Mouse (Mus musculus) forebrain, embryonic 14.5 days (tissue): Measurements from ENCODE around the gene Enpp6. TPM values are rescaled to one million over a fixed set of nuclear protein-coding genes. Genes with fewer than 3 reads are reported as not detected.

Experiments used
- ATAC-seq: fragments of 200-750 bp; cut with Nextera tagmentation; 2 replicates; pipeline ENCODE4 v1.8.0; 2017; ENCODE audit warnings: mild to moderate bottlenecking, moderate library complexity
- DNase-seq: peaks from one replicate; pipeline ENCODE4 v3.0.0-alpha.2; 2015; ENCODE audit warnings: low spot score
- H3K27ac ChIP-seq: fragments of 300-500 bp; sonication (generic); 2 replicates; pipeline ENCODE4 v1.5.1; 2014; ENCODE audit warnings: low read depth, mild to moderate bottlenecking, control low read depth, low read length, moderate library complexity
- H3K27me3 ChIP-seq: fragments of 300-500 bp; sonication (generic); replicated peaks from 2 replicates; pipeline ENCODE4 v1.6.1; 2014; ENCODE audit warnings: low read length, control low read depth, mixed read lengths; ENCODE audit not compliant: control insufficient read depth, insufficient read depth
- H3K36me3 ChIP-seq: fragments of 300-500 bp; sonication (generic); 2 replicates; pipeline ENCODE4 v1.6.1; 2014; ENCODE audit warnings: low read length, control low read depth; ENCODE audit not compliant: control insufficient read depth, insufficient read depth
- H3K4me1 ChIP-seq: fragments of 300-500 bp; sonication (generic); 2 replicates; pipeline ENCODE4 v1.6.1; 2014; ENCODE audit warnings: antibody characterized with exemption, low read length, control low read depth; ENCODE audit not compliant: control insufficient read depth, insufficient read depth
- H3K4me2 ChIP-seq: fragments of 300-500 bp; sonication (generic); 2 replicates; pipeline ENCODE4 v1.6.1; 2014; ENCODE audit warnings: mild to moderate bottlenecking, control low read depth, low read length
- H3K4me3 ChIP-seq: fragments of 300-500 bp; sonication (generic); 2 replicates; pipeline ENCODE4 v1.5.1; 2014; ENCODE audit warnings: low read depth, low read length, control low read depth
- H3K9ac ChIP-seq: fragments of 300-500 bp; sonication (generic); 2 replicates; pipeline ENCODE4 v1.6.1; 2014; ENCODE audit warnings: mild to moderate bottlenecking, low read length, control low read depth, moderate library complexity
- H3K9me3 ChIP-seq: fragments of 300-500 bp; sonication (generic); replicated peaks from 2 replicates; pipeline ENCODE4 v1.6.1; 2016; ENCODE audit warnings: low read length, control low read depth, mixed read lengths; ENCODE audit not compliant: control insufficient read depth
- WGBS: fragments of 180-500 bp; shearing (Covaris S2); extraction: QIAGEN DNeasy Blood & Tissue Kit; methylation state at CpG from one replicate; pipeline ENCODE4 v1.1.7; 2014; 5-methylcytosine and 5-hydroxymethylcytosine counted together
- polyA plus RNA-seq: library from polyadenylated mRNA; unstranded; fragments of >200 nt; fragmentation: Nextera tagmentation; extraction: Ambion mirVana; gene quantifications from 2 replicates; pipeline ENCODE4 v1.2.1, GENCODE M21; 2014

Enpp6 gene
- polyA plus RNA-seq, 1 experiment from 2014 or later, result not detected

GRCm38 (mm10) chr8:47021135-47021555 lies 34.5 kb downstream of the Enpp6 start:
- H3K27me3 ChIP-seq, result no peaks in the 10 kb centered on the region
- H3K36me3 ChIP-seq, result no peaks in the 10 kb centered on the region
- H3K4me3 ChIP-seq, result no peak overlapping the region
- 76% methylated on average over 8 of the region's 8 CpGs for WGBS
- H3K9ac ChIP-seq, result no peak overlapping the region
- no peak overlapping the region for H3K27ac ChIP-seq
- no peaks in the 10 kb centered on the region for H3K4me1 ChIP-seq
- no peaks in the 10 kb centered on the region for H3K9me3 ChIP-seq
- peak; percentile 23 for DNase-seq
- no peak overlapping the region for H3K4me2 ChIP-seq
- no peak for ATAC-seq

DNA sequence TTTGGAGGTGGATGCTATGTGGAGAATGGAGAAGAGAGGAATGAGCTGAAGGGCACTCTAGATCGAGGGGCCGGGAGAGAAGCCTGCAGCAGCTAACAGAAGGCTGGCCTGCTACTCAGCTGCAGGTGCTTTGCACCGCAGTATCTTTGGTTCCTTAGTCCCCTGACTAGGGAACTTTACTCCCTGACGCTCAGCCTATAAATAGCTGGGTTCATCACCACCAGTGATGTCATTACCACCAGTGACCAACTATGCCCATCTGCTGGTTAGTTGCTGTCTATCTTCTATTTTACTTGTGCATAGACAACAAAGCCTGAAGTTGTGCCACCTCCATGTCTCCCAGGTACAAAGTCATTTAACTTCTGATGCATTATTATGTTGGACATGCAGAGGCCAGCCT lies 37.9 kb downstream of the Enpp6 start:
- Histone ChIP-seq H3K36me3 (no peaks in the 10 kb centered on the region), H3K4me1 (peaks cover 6% of the 10 kb centered on the region; the same call in 1 of the 2 replicates), H3K4me2 (no peak overlapping the region), H3K9me3 (no peaks in the 10 kb centered on the region), H3K27ac (no peak overlapping the region), H3K27me3 (no peaks in the 10 kb centered on the region), H3K9ac (no peak overlapping the region), H3K4me3 (no peak overlapping the region)
- WGBS, result 90% methylated on average over 4 of the region's 4 CpGs
- ATAC-seq, result no peak
- DNase-seq, result no peak

DNA sequence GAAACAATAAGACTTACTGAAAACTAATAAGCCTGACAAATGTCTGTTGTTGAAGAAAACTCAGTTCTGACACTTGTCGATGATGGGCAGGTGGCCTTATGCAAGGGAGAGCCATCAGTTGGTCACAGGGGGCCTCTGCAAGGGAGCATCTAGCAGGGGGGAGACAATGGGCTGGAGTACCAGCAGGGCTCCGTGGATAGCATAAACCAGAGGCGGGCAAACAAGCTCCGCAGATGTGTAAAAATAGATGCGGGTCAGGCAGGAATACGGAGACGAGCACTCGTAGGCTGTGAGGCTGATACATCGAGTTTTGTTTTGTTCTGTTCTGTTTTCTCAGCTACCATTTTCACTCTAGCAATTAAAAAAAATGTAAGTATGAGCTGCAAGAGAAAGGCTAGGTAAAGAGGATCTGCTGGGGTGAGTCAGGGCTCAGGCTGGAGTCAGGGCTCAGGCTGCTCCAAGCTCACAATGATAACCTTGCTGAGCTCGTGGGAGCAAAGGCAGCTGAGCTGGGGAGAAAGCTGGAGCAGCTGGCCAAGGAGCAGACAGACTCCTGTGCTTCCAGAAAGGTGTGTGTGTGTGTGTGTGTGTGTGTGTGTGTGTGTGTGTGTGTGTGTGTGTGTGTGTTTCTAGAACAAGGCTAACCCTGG lies 40.3 kb downstream of the Enpp6 start:
- no peak for ATAC-seq
- Histone ChIP-seq H3K4me1 (peaks cover 6% of the 10 kb centered on the region; the same call in 1 of the 2 replicates), H3K27me3 (no peaks in the 10 kb centered on the region), H3K4me2 (no peak overlapping the region), H3K9me3 (no peaks in the 10 kb centered on the region), H3K36me3 (no peaks in the 10 kb centered on the region), H3K4me3 (no peak overlapping the region), H3K27ac (no peak overlapping the region), H3K9ac (no peak overlapping the region)
- no peak for DNase-seq
- 76% methylated on average over 10 of the region's 10 CpGs for WGBS

DNA sequence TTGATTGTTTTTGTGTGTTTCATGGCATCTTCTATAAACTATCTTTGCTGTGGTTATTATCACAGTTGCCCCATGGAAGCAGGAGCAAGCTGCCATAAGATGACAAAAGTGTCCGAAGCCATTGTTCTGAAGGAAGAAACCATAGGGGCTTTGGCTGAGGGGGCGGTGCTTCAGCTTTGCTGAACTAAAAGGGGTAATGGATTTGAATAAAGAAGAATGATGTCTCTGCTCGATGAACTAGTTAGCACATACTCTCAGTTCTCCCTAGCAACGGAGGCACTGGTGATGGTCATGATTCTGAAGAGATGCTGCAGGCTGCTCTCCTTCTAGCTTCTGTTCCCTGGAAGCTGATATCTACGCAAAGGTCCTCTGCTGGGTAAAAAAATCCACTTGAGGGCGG lies 41.8 kb downstream of the Enpp6 start:
- H3K36me3 ChIP-seq, result no peaks in the 10 kb centered on the region
- WGBS, result 38% methylated on average over 6 of the region's 6 CpGs
- ATAC-seq, result no peak
- no peak overlapping the region for H3K4me2 ChIP-seq
- peaks cover 6% of the 10 kb centered on the region; the same call in 1 of the 2 replicates for H3K4me1 ChIP-seq
- no peak overlapping the region for H3K9ac ChIP-seq
- no peak overlapping the region for H3K4me3 ChIP-seq
- H3K27me3 ChIP-seq, result no peaks in the 10 kb centered on the region
- no peaks in the 10 kb centered on the region for H3K9me3 ChIP-seq
- peak; percentile 24 for DNase-seq
- H3K27ac ChIP-seq, result no peak overlapping the region

DNA sequence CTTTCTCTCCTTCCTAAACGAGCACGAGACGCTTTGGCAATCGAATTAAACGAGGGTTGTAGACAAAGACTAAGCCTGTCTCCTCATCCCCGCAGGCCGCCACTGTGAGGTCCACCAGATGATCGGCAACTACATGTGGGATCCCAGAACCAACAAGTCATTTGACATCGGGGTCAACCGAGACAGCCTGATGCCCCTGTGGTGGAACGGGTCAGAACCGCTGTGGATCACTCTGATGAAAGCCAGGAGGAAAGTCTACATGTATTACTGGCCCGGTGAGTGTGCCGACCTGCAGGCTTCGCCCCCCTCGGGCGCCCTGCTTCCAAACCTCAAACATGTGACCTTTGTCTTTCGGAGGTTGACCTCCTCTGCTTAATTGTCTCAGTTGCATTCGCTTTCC lies 43.6 kb downstream of the Enpp6 start:
- ATAC-seq (no peak), DNase-seq (no peak)
- 82% methylated on average over 19 of the region's 19 CpGs for WGBS
- H3K36me3 ChIP-seq, result no peaks in the 10 kb centered on the region
- no peak overlapping the region for H3K27ac ChIP-seq
- peaks cover 6% of the 10 kb centered on the region; the same call in 1 of the 2 replicates for H3K4me1 ChIP-seq
- H3K9ac ChIP-seq, result no peak overlapping the region
- H3K4me2 ChIP-seq, result no peak overlapping the region
- no peaks in the 10 kb centered on the region for H3K27me3 ChIP-seq
- H3K9me3 ChIP-seq, result no peaks in the 10 kb centered on the region
- no peak overlapping the region for H3K4me3 ChIP-seq

DNA sequence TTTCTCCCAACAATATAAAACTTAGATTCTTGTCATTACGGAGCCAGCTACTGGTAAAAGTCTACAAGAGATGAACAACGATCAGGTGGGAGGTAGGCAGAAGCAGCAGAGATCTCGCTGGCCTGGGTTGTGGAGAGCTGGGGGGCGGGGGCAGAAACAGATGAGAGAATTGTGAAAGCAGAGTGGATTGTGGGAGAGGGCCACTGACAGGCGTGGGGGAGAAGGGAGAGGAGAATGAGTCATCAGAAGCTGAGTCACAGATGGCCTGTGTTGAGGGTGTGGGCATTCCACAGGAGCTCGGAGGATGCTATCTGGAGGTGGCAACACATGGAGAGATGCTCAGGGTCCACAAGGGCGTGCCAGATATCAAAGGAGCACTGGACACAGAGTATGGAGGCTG lies 45.4 kb downstream of the Enpp6 start:
- DNase-seq, result no peak
- H3K4me3 ChIP-seq, result no peak overlapping the region
- no peak overlapping the region for H3K9ac ChIP-seq
- no peaks in the 10 kb centered on the region for H3K36me3 ChIP-seq
- peaks cover 6% of the 10 kb centered on the region; the same call in 1 of the 2 replicates for H3K4me1 ChIP-seq
- no peak overlapping the region for H3K27ac ChIP-seq
- no peak for ATAC-seq
- no peaks in the 10 kb centered on the region for H3K27me3 ChIP-seq
- no peak overlapping the region for H3K4me2 ChIP-seq
- no peaks in the 10 kb centered on the region for H3K9me3 ChIP-seq
- 89% methylated on average over 7 of the region's 7 CpGs for WGBS

DNA sequence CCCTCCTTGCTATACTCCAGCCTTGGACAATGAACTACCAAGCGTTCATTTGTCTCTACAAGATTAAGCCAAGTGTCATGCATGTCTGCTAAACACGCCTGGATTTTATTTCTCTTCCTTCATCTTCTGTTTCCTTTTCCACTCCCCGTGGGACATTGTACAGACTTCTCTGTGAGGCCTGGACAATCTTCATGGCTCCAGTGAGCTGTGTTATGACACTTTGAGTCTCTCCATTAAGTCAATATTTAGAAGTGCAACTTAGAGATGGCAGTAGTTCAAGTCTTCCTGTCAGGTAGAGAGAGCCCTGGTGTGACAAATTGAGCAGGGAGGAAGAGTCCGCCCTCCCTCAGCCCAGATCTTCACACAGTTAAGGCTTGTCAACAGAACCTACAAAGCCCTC lies 47.3 kb downstream of the Enpp6 start:
- Histone ChIP-seq H3K27me3 (no peaks in the 10 kb centered on the region), H3K9ac (no peak overlapping the region), H3K4me2 (no peak overlapping the region), H3K4me1 (no peaks in the 10 kb centered on the region), H3K27ac (no peak overlapping the region), H3K4me3 (no peak overlapping the region), H3K9me3 (no peaks in the 10 kb centered on the region), H3K36me3 (no peaks in the 10 kb centered on the region)
- 88% methylated on average over 4 of the region's 4 CpGs for WGBS
- DNase-seq, result no peak
- ATAC-seq, result no peak

GRCm38 (mm10) chr8:47036501-47036900 lies 49.8 kb downstream of the Enpp6 start:
- no peak overlapping the region for H3K4me2 ChIP-seq
- no peak overlapping the region for H3K4me3 ChIP-seq
- no peaks in the 10 kb centered on the region for H3K27me3 ChIP-seq
- ATAC-seq (no peak), DNase-seq (no peak)
- H3K4me1 ChIP-seq, result no peaks in the 10 kb centered on the region
- H3K36me3 ChIP-seq, result no peaks in the 10 kb centered on the region
- H3K9me3 ChIP-seq, result peaks cover 4% of the 10 kb centered on the region; the same call in 1 of the 2 replicates
- H3K9ac ChIP-seq, result no peak overlapping the region
- 73% methylated on average over 8 of the region's 8 CpGs for WGBS
- no peak overlapping the region for H3K27ac ChIP-seq

DNA sequence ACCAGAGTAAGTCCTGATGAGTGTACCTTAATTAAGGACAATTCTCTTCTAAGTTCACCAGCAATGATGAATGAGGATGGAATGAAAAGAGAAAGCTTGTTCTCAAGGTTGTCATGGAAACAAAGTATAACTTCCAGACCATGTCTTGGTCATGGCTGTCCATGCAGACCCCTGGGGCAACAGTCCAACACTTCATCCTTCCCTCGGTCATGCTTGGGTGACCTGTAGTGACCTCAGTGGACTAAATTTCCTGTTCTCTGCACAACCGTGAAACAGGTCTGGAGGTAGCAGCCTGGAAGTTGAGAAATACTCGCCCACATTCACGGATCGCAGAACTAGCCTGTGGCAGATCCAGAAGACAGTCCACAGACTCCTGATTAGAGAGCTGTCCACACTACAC lies 50.7 kb downstream of the Enpp6 start:
- H3K27me3 ChIP-seq, result no peaks in the 10 kb centered on the region
- DNase-seq (no peak), ATAC-seq (no peak)
- H3K4me2 ChIP-seq, result no peak overlapping the region
- no peaks in the 10 kb centered on the region for H3K4me1 ChIP-seq
- WGBS, result 88% methylated on average over 5 of the region's 5 CpGs
- no peak overlapping the region for H3K27ac ChIP-seq
- no peaks in the 10 kb centered on the region for H3K36me3 ChIP-seq
- H3K9ac ChIP-seq, result no peak overlapping the region
- no peak overlapping the region for H3K4me3 ChIP-seq
- H3K9me3 ChIP-seq, result peaks cover 4% of the 10 kb centered on the region; the same call in 1 of the 2 replicates
